Mouse (Mus musculus) skeletal muscle tissue, adult 2 months (tissue): Measurements from ENCODE around the gene G3bp2.

ENCODE experiments used
- DNase-seq: peaks from one replicate; pipeline ENCODE4 v3.0.0-alpha.2; 2012; ENCODE audit warnings: low read depth, low spot score

Gene G3bp2

GRCm38 (mm10) chr5:92011756-92012155 is 71.8 kb downstream of the G3bp2 start:
- DNase-seq = no peak

- no peak for DNase-seq
Measured at GRCm38 (mm10) chr5:92009827-92010226, 73.7 kb downstream of the G3bp2 start.

- no peak for DNase-seq
Measured at GRCm38 (mm10) chr5:92003011-92003410, 80.5 kb downstream of the G3bp2 start.
